Mouse (Mus musculus) stomach, postnatal 0 days (tissue): ENCODE results near the gene Prkag3. TPM values are rescaled to one million over a fixed set of nuclear protein-coding genes. Genes with fewer than 3 reads are reported as not detected.

Experiments used
- ATAC-seq: fragments of 200-750 bp; cut with Nextera tagmentation; 2 replicates; pipeline ENCODE4 v1.8.0; 2017; ENCODE audit not compliant: low FRiP score, low TSS enrichment
- DNase-seq: peaks from one replicate; pipeline ENCODE4 v3.0.0-alpha.2; 2016; ENCODE audit warnings: low spot score
- H3K27ac ChIP-seq: fragments of 300-500 bp; sonication (generic); replicated peaks from 2 replicates; pipeline ENCODE4 v1.5.1; 2014; ENCODE audit warnings: mild to moderate bottlenecking, control low read depth
- H3K27me3 ChIP-seq: fragments of 300-500 bp; sonication (generic); 2 replicates; pipeline ENCODE4 v1.6.1; 2014; ENCODE audit warnings: low read length; ENCODE audit not compliant: control insufficient read depth, insufficient read depth
- H3K36me3 ChIP-seq: fragments of 300-500 bp; sonication (generic); 2 replicates; pipeline ENCODE4 v1.6.1; 2014; ENCODE audit warnings: low read length, mixed read lengths; ENCODE audit not compliant: control insufficient read depth, insufficient read depth
- H3K4me1 ChIP-seq: fragments of 300-500 bp; sonication (generic); replicated peaks from 2 replicates; pipeline ENCODE4 v1.6.1; 2014; ENCODE audit warnings: antibody characterized with exemption; ENCODE audit not compliant: control insufficient read depth, insufficient read depth
- H3K4me2 ChIP-seq: fragments of 300-500 bp; sonication (generic); replicated peaks from 2 replicates; pipeline ENCODE4 v1.6.1; 2014; ENCODE audit warnings: low read depth, mild to moderate bottlenecking, control low read depth, moderate library complexity
- H3K4me3 ChIP-seq: fragments of 300-500 bp; sonication (generic); 2 replicates; pipeline ENCODE4 v1.5.1; 2014; ENCODE audit warnings: low read depth, low read length, control low read depth
- H3K9ac ChIP-seq: fragments of 300-500 bp; sonication (generic); 2 replicates; pipeline ENCODE4 v1.6.1; 2014; ENCODE audit warnings: mild to moderate bottlenecking, low read length, control low read depth, mixed read lengths
- H3K9me3 ChIP-seq: fragments of 300-500 bp; sonication (generic); 2 replicates; pipeline ENCODE4 v1.6.1; 2016; ENCODE audit warnings: low read length; ENCODE audit not compliant: control insufficient read depth
- CTCF ChIP-seq: IDR thresholded peaks from 2 replicates; pipeline ENCODE4 v1.5.1; 2016; ENCODE audit warnings: antibody characterized with exemption, low read depth, mild to moderate bottlenecking, moderate library complexity
- EP300 ChIP-seq: optimal IDR thresholded peaks from 2 replicates; pipeline ENCODE3; 2016; ENCODE audit warnings: antibody characterized with exemption
- WGBS: fragments of 180-500 bp; shearing (Covaris S2); extraction: QIAGEN DNeasy Blood & Tissue Kit; methylation state at CpG from one replicate; pipeline ENCODE4 v1.1.7; 2014; 5-methylcytosine and 5-hydroxymethylcytosine counted together
- polyA plus RNA-seq: library from polyadenylated mRNA; unstranded; fragments of >200 nt; fragmentation: Nextera tagmentation; extraction: Ambion mirVana; gene quantifications from 2 replicates; pipeline ENCODE4 v1.2.1, GENCODE M21; 2015

Prkag3 gene
- polyA plus RNA-seq, 1 experiment from 2014 or later, result 0.25 TPM

DNA sequence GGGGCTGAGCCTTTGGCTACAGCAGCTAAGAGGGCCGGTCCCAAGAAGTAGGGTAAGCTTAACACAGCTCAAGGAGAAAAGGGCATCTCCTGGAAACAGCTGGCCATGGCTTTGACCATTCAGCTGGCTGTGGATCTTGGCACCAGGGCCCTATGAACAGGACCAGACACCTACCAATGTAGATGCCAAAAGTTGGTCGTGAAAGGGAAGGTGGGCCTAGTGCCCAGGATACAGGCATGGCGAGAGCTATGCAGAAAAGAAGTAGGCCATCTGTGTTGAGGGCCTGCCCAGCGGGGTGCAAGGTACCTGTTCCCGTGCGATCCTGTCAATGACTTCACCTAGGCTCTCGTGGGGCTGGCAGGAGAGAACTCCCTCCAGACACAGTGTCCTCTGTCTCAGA, 8.2 kb downstream of the Prkag3 start:
- no peaks in the 10 kb centered on the region for H3K4me1 ChIP-seq
- H3K4me3 ChIP-seq, result no peak overlapping the region
- TF ChIP-seq EP300 (no peak), CTCF (no peak)
- H3K27ac ChIP-seq, result no peak overlapping the region
- no peak overlapping the region for H3K9ac ChIP-seq
- H3K9me3 ChIP-seq, result no peaks in the 10 kb centered on the region
- WGBS, result 76% methylated on average over 7 of the region's 7 CpGs
- no peaks in the 10 kb centered on the region for H3K27me3 ChIP-seq
- ATAC-seq, result no peak
- DNase-seq, result no peak
- no peaks in the 10 kb centered on the region for H3K36me3 ChIP-seq
- no peak overlapping the region for H3K4me2 ChIP-seq

DNA sequence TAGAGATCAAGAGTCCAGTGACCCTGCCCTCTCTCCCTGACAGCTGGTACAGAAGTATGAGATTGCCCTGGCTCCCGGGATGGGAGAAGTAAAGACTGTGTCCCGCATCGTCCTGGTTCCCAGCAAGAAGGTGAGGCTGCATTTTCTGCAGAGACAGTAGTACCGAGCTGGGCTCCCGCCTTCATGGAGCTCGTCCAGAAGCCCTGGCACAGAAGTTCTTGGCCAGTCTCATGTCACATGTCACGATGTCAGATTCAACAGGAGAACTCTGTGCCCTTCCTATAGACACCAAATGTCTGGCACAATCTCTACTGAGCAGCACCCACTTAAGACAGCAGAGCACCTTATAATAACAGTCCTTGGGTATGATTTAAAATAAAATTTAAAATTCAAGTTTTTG, 11.5 kb downstream of the Prkag3 start:
- ATAC-seq, result no peak

DNA sequence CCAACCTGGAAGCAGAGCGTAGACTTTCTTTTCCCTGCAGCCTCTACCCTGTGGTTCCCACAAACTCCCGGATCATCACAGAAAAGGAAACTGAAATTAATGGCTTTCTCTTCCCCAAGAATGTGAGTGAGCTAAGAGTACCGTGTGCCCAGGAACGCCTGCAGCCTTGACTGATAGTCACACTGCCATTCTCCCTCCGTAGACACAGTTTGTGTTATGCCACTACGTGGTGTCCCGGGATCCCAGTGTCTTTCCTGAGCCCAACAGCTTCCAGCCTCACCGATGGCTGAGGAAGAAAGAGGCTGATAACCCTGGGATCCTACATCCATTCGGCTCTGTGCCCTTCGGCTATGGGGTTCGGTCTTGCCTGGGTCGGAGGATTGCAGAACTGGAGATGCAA, 12.0 kb downstream of the Prkag3 start:
- no peak overlapping the region for H3K27ac ChIP-seq
- no peaks in the 10 kb centered on the region for H3K4me1 ChIP-seq
- TF ChIP-seq EP300 (no peak), CTCF (no peak)
- no peaks in the 10 kb centered on the region for H3K36me3 ChIP-seq
- ATAC-seq, result no peak
- no peak overlapping the region for H3K4me2 ChIP-seq
- H3K9me3 ChIP-seq, result no peaks in the 10 kb centered on the region
- DNase-seq, result no peak
- no peak overlapping the region for H3K9ac ChIP-seq
- no peaks in the 10 kb centered on the region for H3K27me3 ChIP-seq
- 88% methylated on average over 12 of the region's 12 CpGs for WGBS
- H3K4me3 ChIP-seq, result no peak overlapping the region

More for the DNA sequence above, 11.5 kb downstream of the Prkag3 start:
- H3K4me1 ChIP-seq, result no peaks in the 10 kb centered on the region
- no peaks in the 10 kb centered on the region for H3K27me3 ChIP-seq
- H3K9ac ChIP-seq, result no peak overlapping the region
- H3K4me2 ChIP-seq, result no peak overlapping the region
- H3K36me3 ChIP-seq, result no peaks in the 10 kb centered on the region
- H3K4me3 ChIP-seq, result no peak overlapping the region
- DNase-seq, result no peak
- H3K9me3 ChIP-seq, result no peaks in the 10 kb centered on the region
- H3K27ac ChIP-seq, result no peak overlapping the region
- 80% methylated on average over 7 of the region's 7 CpGs for WGBS
- TF ChIP-seq CTCF (no peak), EP300 (no peak)

DNA sequence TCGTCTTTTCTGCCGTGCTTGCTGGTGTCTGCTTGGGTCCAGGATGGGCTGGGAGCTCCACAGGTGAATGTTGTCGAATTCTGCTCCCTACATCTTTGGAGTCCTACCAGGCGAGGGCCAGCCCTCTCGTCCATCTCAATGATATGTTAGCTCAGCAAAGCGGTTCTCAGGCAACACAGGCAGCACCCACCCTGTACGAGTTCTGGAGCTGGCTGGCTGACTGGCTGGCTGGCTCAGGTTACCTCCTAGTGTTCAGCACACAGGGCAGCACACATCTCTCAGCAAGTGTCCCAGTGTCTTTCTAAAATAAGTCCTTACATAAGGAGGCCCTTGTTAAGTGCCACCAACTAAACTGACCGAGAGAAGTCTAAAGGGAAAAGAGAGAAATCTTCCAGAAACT, 20.6 kb downstream of the Prkag3 start:
- H3K27ac ChIP-seq, result no peak overlapping the region
- no peak overlapping the region for H3K9ac ChIP-seq

DNA sequence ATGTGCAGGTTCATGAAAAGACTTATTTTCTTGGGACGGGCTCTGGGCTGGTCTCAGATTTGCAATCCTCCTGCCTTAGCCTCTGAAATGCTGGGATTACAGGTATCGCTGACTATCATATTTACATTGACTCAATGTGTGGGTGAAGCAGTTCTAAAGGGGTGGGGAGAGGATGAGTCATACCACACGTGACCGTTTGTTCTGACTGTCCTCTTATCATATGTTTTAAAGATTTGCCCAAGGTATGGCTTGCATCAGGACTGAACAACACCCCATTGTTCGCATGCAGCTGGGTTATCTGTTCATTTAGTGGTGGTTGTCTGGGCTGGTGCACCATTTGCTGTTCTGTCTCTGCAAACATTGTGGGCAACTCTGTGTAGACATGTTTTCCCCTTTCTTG, 22.3 kb downstream of the Prkag3 start:
- no peak overlapping the region for H3K4me2 ChIP-seq
- peak; percentile 77 for ATAC-seq

More for the DNA sequence above, 20.6 kb downstream of the Prkag3 start:
- H3K9me3 ChIP-seq, result no peaks in the 10 kb centered on the region
- ATAC-seq, result no peak
- H3K36me3 ChIP-seq, result no peaks in the 10 kb centered on the region
- WGBS, result 70% methylated on average over 8 of the region's 8 CpGs
- H3K4me3 ChIP-seq, result no peak overlapping the region
- no peaks in the 10 kb centered on the region for H3K4me1 ChIP-seq
- no peak overlapping the region for H3K4me2 ChIP-seq
- no peaks in the 10 kb centered on the region for H3K27me3 ChIP-seq
- TF ChIP-seq EP300 (no peak), CTCF (no peak)
- no peak for DNase-seq

DNA sequence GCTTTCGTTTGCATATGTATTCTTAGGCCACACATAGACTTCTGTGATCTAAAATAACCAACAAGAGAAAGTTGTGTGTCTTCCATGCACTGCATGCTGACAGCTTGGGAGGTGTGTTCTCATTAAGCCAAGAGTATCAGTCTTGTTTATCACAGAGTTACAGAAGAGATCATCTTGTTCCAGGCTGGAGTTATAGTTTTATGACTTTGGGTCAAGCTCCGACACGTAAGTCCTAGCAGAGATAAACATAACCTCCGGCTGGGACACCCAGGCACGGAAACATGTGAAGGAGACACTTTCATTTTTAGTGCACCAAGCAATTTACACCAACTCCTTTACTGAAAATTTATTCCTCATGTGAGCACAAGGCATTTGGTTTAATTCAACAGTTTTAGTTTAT, 22.9 kb downstream of the Prkag3 start:
- ATAC-seq, result no peak
- no peak for TF ChIP-seq EP300
- no peak for TF ChIP-seq CTCF
- Histone ChIP-seq H3K4me1 (no peaks in the 10 kb centered on the region), H3K4me3 (no peak overlapping the region), H3K9me3 (no peaks in the 10 kb centered on the region), H3K9ac (no peak overlapping the region), H3K27ac (no peak overlapping the region), H3K36me3 (no peaks in the 10 kb centered on the region), H3K27me3 (no peaks in the 10 kb centered on the region), H3K4me2 (no peak overlapping the region)
- DNase-seq, result no peak
- 36% methylated on average over 5 of the region's 5 CpGs for WGBS

More for the DNA sequence above, 22.3 kb downstream of the Prkag3 start:
- WGBS, result 35% methylated on average over 5 of the region's 5 CpGs
- no peak for TF ChIP-seq EP300
- TF ChIP-seq CTCF, result no peak
- H3K9me3 ChIP-seq, result no peaks in the 10 kb centered on the region
- DNase-seq, result peak; percentile 25
- 0 out of 2 replicates have a peak overlapping the region, but pooled peaks have one; percentile 3 for H3K27ac ChIP-seq
- H3K4me1 ChIP-seq, result no peaks in the 10 kb centered on the region
- H3K36me3 ChIP-seq, result no peaks in the 10 kb centered on the region
- no peak overlapping the region for H3K9ac ChIP-seq
- H3K27me3 ChIP-seq, result no peaks in the 10 kb centered on the region
- H3K4me3 ChIP-seq, result no peak overlapping the region
